Mouse (Mus musculus) limb, embryonic 13.5 days (tissue): ENCODE measurements around the gene Tmem63b. TPM values are rescaled to one million over a fixed set of nuclear protein-coding genes. Genes with fewer than 3 reads are reported as not detected.
"Not testable (repeated sequence)": the region's sequence is repeated elsewhere in the genome, so short reads cannot be mapped to it uniquely, and the experiment has no call there.

Experiments used
- ATAC-seq: fragments of 200-750 bp; cut with Nextera tagmentation; 2 replicates; pipeline ENCODE4 v1.8.0; 2017; ENCODE audit warnings: low read depth, moderate number of reproducible peaks, moderate TSS enrichment; ENCODE audit not compliant: low FRiP score
- H3K27ac ChIP-seq: fragments of 300-500 bp; sonication (generic); 2 replicates; pipeline ENCODE4 v1.5.1; 2015; ENCODE audit warnings: inconsistent platforms, mild to moderate bottlenecking, moderate library complexity
- H3K27me3 ChIP-seq: fragments of 300-500 bp; sonication (generic); 2 replicates; pipeline ENCODE4 v1.6.1; 2015; ENCODE audit warnings: mild to moderate bottlenecking, inconsistent platforms
- H3K36me3 ChIP-seq: fragments of 300-500 bp; sonication (generic); 2 replicates; pipeline ENCODE4 v1.6.1; 2015; ENCODE audit warnings: inconsistent platforms, mild to moderate bottlenecking, moderate library complexity
- H3K4me1 ChIP-seq: fragments of 300-500 bp; sonication (generic); 2 replicates; pipeline ENCODE4 v1.6.1; 2015; ENCODE audit warnings: inconsistent platforms
- H3K4me2 ChIP-seq: fragments of 300-500 bp; sonication (generic); replicated peaks from 2 replicates; pipeline ENCODE4 v1.6.1; 2015; ENCODE audit warnings: inconsistent platforms, mild to moderate bottlenecking, moderate library complexity
- H3K4me3 ChIP-seq: fragments of 300-500 bp; sonication (generic); 2 replicates; pipeline ENCODE4 v1.5.1; 2015; ENCODE audit warnings: moderate library complexity, mild to moderate bottlenecking, inconsistent platforms
- H3K9ac ChIP-seq: fragments of 300-500 bp; sonication (generic); 2 replicates; pipeline ENCODE4 v1.6.1; 2015; ENCODE audit warnings: mild to moderate bottlenecking, inconsistent platforms
- H3K9me3 ChIP-seq: fragments of 300-500 bp; sonication (generic); 2 replicates; pipeline ENCODE4 v1.6.1; 2016; ENCODE audit warnings: inconsistent platforms
- WGBS: fragments of 180-500 bp; shearing (Covaris S2); methylation state at CpG from one replicate; pipeline ENCODE4 v1.1.7; 2015; 5-methylcytosine and 5-hydroxymethylcytosine counted together
- polyA plus RNA-seq: library from polyadenylated mRNA; unstranded; fragments of >200 nt; fragmentation: Nextera tagmentation; extraction: Ambion mirVana; gene quantifications from 2 replicates; pipeline ENCODE4 v1.2.1, GENCODE M21; 2015

The Tmem63b gene
- polyA plus RNA-seq, 1 experiment from 2014 or later: 36.7 TPM

DNA sequence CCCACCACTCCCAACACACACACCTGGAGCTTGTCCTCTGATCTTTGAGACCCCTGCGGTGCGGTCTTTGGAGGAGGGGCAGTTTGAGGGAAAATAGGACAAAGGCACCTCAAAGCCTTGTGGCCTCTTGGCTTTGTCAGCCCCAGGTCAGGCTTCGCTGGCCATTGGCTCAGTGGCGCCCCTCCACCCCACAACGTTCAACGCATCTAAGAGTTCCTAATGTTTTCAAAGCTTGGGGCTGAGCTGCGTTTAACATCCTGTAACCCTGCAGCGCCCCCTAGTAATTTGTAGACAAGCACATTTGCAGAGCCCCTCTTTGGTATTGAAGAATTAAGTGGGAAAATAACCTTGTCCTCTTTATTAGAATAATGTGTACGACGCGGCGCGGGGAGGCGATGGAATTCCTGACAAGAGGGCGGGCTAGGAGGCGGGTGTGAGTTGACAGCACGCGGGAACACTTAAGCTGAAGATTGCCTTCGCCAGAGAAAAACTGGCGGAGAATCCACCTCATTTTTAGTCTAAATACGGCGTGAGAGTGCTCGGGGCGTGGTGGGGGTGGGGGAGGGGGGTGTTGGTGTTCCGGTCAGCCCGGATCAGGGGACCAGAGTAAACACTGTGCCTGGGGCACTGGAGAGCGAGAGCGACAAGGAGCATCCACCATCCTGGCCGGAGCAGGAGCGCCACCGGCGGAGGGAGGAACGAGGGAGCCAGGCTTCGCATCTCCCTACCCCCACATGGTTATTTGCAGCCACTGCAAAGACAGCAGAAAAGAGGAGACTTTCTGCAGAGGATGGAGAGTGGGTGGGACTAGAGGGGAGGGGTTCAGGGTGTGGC is 56.6 kb downstream of the Tmem63b start:
- 3% methylated on average over 34 of the region's 34 CpGs for WGBS
- peak overlapping the region; percentile 84 for H3K4me2 ChIP-seq
- H3K36me3 ChIP-seq: no peaks in the 10 kb centered on the region
- peaks cover 5% of the 10 kb centered on the region; the same call in 1 of the 2 replicates for H3K27me3 ChIP-seq
- peak overlapping the region; percentile 47 for H3K4me3 ChIP-seq
- ATAC-seq: peak; percentile 79
- no peak overlapping the region; the same call in 1 of the 2 replicates for H3K27ac ChIP-seq
- H3K4me1 ChIP-seq: peaks cover 5% of the 10 kb centered on the region; the same call in 1 of the 2 replicates
- H3K9ac ChIP-seq: peak overlapping the region; percentile 67
- no peaks in the 10 kb centered on the region for H3K9me3 ChIP-seq

DNA sequence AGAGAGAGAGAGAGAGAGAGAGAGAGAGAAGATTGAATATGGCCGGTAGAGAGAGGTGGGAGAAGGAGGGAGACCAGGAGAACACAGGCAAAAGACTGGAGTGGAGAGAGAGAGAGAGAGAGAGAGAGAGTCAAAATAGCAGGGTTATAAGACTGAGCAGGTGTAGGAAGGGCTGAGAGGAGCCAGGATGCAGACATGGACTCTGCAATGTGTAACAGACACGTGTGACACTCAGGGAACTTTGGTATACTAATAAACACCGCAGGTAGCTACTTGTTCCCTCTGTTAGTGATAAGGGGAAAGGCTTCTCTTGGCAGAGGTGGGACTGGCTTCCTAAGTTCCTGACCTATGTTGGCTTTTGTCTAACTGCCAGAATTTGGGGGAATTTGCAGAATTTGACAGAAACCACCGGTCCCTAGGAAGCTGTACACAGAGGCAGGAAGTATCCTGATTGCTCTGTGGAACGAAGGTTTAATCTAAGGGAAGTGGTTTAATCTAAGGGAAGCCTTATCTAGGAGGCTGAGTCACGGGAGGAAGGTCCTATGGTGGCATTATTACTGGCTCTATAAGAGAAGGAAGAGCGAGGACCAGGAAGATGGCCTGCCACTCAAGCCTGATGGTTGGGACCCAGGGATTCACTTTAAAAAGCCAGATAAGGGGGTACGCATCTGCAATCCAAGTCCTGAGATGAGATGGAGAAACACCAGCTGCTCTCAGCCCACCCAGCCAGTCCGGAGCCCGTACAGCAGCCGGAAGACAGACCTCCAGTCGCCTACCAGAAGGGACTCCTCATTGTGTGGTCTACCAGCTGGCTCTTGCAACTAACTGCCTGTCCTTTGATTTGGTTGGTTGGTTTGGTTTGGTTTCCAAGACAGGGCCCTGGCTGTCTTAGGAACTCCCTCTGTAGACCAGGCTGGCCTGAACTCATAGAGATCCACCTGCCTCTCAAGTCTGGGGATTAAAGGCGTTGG is 57.5 kb downstream of the Tmem63b start:
- Histone ChIP-seq H3K4me2 (peak overlapping the region; percentile 84), H3K4me1 (peaks cover 5% of the 10 kb centered on the region; the same call in 1 of the 2 replicates), H3K9me3 (no peaks in the 10 kb centered on the region), H3K4me3 (peak overlapping the region; percentile 47), H3K9ac (peak overlapping the region; percentile 67; the same call in 1 of the 2 replicates), H3K27me3 (peaks cover 5% of the 10 kb centered on the region; the same call in 1 of the 2 replicates), H3K36me3 (no peaks in the 10 kb centered on the region), H3K27ac (peak overlapping the region; percentile 3; the same call in 1 of the 2 replicates)
- WGBS: 76% methylated on average over 13 of the region's 13 CpGs
- ATAC-seq: no peak

DNA sequence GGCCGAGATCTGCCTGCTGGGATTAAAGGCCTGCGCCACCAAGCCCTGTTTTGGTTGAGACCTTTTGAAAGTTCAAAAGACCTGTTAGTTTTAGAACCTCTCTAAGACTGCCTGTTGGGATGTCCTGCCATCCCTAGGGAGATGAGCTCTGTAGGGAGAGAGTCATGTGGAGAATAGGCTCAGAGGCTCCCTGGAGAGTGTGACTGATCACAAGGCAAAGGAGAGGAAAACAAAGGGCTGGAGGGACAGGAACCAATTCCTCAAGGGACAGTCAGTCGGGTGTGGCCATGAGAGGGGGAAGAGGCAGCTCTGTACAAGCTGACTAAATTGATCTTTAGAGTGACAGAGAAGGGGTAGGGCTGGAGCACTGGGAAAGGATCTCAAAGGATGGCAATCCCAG is 58.5 kb downstream of the Tmem63b start:
- Histone ChIP-seq H3K27ac (no peak overlapping the region), H3K4me1 (peaks cover 5% of the 10 kb centered on the region; the same call in 1 of the 2 replicates), H3K36me3 (no peaks in the 10 kb centered on the region), H3K9ac (no peak overlapping the region), H3K4me3 (no peak overlapping the region), H3K9me3 (no peaks in the 10 kb centered on the region), H3K27me3 (peaks cover 5% of the 10 kb centered on the region; the same call in 1 of the 2 replicates), H3K4me2 (no peak overlapping the region)
- ATAC-seq: no peak
- 42% methylated on average over 3 of the region's 3 CpGs for WGBS

DNA sequence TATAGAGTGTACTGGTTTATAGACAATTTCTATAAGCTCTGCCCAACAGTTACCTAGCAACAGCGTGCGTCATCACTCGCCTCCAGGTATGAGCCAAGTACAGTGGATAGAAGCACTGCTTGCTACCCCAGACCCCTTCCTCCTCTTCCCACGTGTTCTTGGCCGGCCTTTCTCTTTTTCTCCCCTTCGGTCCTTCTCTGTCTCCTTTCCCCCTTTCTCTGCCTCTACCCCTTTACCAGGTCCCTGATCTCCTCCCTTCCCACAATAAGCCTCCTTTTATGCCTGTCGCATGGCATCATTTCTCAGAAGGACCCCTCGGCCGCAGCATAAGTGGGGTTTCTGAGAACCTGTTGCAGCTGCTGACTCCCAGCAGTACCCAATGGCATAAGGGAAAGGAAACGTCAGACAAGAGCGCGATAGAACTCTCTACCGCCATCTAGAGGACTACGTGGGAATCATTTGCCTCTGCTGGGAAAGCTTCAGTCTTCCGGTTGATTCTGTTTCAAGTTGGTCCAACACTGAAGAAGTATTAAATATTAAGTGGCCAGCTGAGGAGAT is 60.0 kb downstream of the Tmem63b start:
- H3K9me3 ChIP-seq: no peaks in the 10 kb centered on the region
- no peak overlapping the region for H3K9ac ChIP-seq
- H3K4me2 ChIP-seq: peak overlapping the region; percentile 41
- H3K4me1 ChIP-seq: peaks cover 5% of the 10 kb centered on the region; the same call in 1 of the 2 replicates
- no peak overlapping the region for H3K27ac ChIP-seq
- 27% methylated on average over 15 of the region's 15 CpGs for WGBS
- H3K36me3 ChIP-seq: no peaks in the 10 kb centered on the region
- no peak; the same call in 1 of the 2 replicates for ATAC-seq
- H3K4me3 ChIP-seq: no peak overlapping the region
- peaks cover 5% of the 10 kb centered on the region; the same call in 1 of the 2 replicates for H3K27me3 ChIP-seq

DNA sequence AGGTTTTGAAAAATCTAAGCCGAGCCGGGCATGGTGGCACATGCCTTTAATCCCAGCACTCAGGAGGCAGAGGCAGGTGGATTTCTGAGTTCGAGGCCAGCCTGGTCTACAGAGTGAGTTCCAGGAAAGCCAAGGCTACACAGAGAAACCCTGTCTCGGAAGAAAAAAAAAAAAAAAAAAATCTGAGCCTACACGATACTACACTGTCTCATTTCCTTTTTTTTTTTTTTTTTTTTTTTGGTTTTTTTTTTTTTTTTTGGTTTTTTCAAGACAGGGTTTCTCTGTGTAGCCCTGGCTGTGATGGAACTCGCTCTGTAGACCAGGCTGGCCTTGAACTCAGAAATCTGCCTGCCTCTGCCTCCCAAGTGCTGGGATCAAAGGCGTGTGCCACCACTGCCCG is 63.3 kb downstream of the Tmem63b start:
- H3K9ac ChIP-seq, H3K36me3 ChIP-seq, H3K27me3 ChIP-seq, H3K27ac ChIP-seq, H3K9me3 ChIP-seq, H3K4me3 ChIP-seq, H3K4me2 ChIP-seq, ATAC-seq: not testable (repeated sequence)
- peaks cover 12% of the 10 kb centered on the region for H3K4me1 ChIP-seq
- 90% methylated on average over 8 of the region's 8 CpGs for WGBS

DNA sequence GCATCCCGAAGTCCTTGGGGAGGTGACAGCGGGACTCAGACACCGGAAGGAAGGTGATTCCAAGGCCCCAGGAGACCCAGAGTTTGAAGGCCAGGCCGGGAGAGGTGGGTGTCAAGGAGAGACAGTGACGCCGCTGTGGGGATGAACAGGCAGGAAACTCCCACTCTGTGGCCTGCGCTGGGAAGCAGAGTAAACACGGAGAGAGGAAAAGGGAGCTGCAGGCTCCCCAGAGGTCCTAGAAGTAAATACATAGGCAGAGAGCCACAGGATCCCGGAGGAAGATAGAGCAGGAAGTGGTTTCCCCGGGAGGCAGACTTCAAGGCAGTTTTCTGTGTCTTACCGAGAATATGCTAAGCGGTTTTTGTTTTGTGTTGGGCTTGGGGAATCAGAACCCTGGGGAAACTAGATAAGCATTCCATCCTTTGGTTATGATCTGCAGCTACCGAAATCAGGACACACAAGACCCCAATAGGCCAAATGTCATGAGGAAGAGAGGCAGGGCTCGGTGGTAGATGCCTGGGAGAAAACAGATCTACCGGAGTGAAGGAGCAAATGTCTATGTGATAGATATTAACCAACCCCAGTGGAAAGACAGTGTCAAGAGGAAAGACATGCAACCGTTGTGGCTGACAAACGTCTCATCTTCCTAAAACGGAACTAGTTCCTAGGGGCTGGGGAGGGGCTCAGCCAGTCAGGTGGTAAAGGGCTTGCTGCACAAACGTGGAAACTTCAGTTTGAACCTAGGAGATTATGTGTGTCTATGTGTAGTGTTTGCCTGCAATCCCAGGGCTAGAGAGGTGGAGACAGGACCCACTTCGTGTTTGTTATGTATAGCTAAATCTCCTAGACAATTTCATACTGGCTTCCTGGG is 67.1 kb downstream of the Tmem63b start:
- Histone ChIP-seq H3K27me3 (no peaks in the 10 kb centered on the region), H3K4me1 (peaks cover 12% of the 10 kb centered on the region), H3K4me2 (peak overlapping the region; percentile 54), H3K9ac (peak overlapping the region; percentile 61), H3K4me3 (peak overlapping the region; percentile 26), H3K27ac (peak overlapping the region; percentile 28; the same call in 1 of the 2 replicates), H3K36me3 (no peaks in the 10 kb centered on the region), H3K9me3 (no peaks in the 10 kb centered on the region)
- 25% methylated on average over 20 of the region's 20 CpGs for WGBS
- ATAC-seq: no peak

DNA sequence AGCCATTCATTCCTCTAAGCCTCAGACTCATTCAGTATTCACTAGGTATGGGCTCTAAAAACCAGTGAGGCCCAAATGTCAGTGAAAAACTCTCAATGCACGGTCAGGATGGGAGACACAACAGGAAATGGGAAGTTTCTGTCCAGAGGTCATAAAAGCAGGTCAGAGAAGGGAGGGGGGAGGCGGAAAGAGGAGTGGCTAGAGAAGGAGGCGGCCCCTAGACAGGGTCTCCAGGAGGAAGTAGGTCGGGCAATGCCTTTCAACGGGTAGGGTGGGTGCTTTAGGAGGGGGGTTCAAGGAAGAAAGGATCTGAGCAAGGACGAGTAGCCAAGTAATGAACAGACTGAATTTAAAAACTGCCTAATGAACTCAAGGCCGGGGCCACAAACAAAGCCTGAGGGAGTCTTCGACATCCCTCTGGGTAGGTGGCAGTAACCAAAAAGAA is 67.7 kb downstream of the Tmem63b start:
- Histone ChIP-seq H3K36me3 (no peaks in the 10 kb centered on the region), H3K9me3 (no peaks in the 10 kb centered on the region), H3K4me3 (peak overlapping the region; percentile 26), H3K4me2 (peak overlapping the region; percentile 54), H3K9ac (peak overlapping the region; percentile 61; the same call in 1 of the 2 replicates), H3K4me1 (peaks cover 12% of the 10 kb centered on the region), H3K27me3 (no peaks in the 10 kb centered on the region), H3K27ac (peak overlapping the region; percentile 28; the same call in 1 of the 2 replicates)
- 0 out of 2 replicates have a peak, but pooled peaks have one; percentile 26 for ATAC-seq
- 12% methylated on average over 8 of the region's 8 CpGs for WGBS

DNA sequence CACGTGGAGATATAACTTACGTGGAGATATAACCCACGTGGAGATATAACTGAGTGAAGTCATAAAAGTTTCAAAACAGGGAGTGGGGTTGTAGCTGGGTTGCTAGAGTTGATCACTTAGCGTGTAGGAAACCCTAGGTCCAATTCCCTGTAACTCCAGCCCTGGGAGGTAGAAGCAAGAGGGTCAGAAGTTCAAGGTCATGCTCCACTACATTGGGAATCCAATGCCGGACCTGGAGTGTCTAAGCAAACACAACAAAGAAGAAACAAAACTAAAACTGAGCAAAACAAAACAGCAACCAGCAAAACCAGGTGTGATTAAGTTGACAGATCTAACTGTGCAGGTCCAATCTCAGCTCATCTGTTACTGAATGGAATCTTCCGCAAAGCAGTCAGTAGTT is 69.0 kb downstream of the Tmem63b start:
- Histone ChIP-seq H3K27ac (no peak overlapping the region), H3K9me3 (no peaks in the 10 kb centered on the region), H3K9ac (no peak overlapping the region), H3K4me3 (no peak overlapping the region), H3K27me3 (no peaks in the 10 kb centered on the region), H3K4me1 (peaks cover 12% of the 10 kb centered on the region), H3K4me2 (no peak overlapping the region), H3K36me3 (no peaks in the 10 kb centered on the region)
- 89% methylated on average over 6 of the region's 6 CpGs for WGBS
- no peak for ATAC-seq

DNA sequence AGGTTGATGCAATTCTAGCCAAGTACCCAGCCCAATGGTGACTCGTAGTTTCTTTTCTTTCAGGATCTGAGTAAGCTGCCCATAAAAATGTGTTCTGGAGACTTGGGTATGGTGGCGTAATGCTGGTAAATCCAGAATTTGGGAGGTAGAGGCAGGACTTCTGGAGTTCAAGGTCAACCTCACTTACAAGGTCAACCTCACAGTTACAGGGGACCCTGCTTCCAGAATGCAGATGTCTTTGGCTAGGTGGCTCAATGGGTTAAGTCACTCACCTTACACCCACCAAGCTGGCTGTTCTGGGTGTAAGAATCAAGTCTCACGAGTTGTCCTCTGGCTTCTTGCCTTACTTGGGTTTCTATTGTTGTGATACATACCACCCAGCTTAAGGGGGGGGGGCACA is 70.0 kb downstream of the Tmem63b start:
- Histone ChIP-seq H3K4me2 (no peak overlapping the region), H3K4me3 (no peak overlapping the region), H3K36me3 (no peaks in the 10 kb centered on the region), H3K4me1 (peaks cover 12% of the 10 kb centered on the region), H3K9me3 (no peaks in the 10 kb centered on the region), H3K27me3 (no peaks in the 10 kb centered on the region), H3K27ac (no peak overlapping the region), H3K9ac (no peak overlapping the region)
- ATAC-seq: no peak
- whole genome bisulfite sequencing: 74% methylated on average over 3 of the region's 3 CpGs

DNA sequence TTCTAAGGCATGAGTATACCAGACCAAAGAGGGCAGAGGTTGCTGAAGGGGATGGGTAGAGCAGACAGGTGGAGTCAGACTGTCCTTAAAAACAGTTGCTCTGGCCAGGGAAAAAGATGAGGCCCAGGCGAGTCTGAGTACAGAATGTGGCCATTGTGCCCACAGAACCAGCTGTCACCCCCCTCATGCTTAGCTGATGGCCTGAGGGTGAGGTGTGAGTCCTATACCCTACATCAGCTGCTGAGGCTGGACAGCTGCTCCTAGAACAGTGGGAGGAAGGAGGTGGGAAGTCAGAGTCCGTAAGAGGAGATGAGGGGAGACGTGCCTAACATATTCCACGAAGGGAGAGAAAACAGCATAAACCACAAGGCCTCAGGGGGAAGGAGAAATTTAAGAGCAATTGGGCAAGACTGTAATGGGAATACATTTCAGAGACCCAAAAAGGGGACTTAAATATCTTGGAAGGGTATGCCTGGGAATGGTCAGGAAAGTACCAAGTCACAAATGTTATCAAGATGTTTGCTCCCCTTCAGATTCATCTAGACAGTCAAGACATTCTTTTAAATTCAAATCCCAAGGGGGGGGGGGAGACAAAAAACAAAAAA is 70.6 kb downstream of the Tmem63b start:
- Histone ChIP-seq H3K4me3 (no peak overlapping the region), H3K4me1 (peaks cover 12% of the 10 kb centered on the region), H3K4me2 (no peak overlapping the region), H3K9ac (no peak overlapping the region), H3K27me3 (no peaks in the 10 kb centered on the region), H3K27ac (no peak overlapping the region; the same call in 1 of the 2 replicates), H3K36me3 (no peaks in the 10 kb centered on the region), H3K9me3 (no peaks in the 10 kb centered on the region)
- 41% methylated on average over 4 of the region's 4 CpGs for WGBS
- no peak for ATAC-seq
